Mouse (Mus musculus) neural tube, embryonic 12.5 days (tissue): ENCODE data around the gene Gabrr1. TPM values are rescaled to one million over a fixed set of nuclear protein-coding genes. Genes with fewer than 3 reads are reported as not detected.
"Not testable (repeated sequence)": the region's sequence is repeated elsewhere in the genome, so short reads cannot be mapped to it uniquely, and the experiment has no call there.

Source experiments
- ATAC-seq: fragments of 200-750 bp; cut with Nextera tagmentation; 2 replicates; pipeline ENCODE4 v1.8.0; 2017; ENCODE audit warnings: low read depth, mild to moderate bottlenecking, moderate TSS enrichment, moderate library complexity; ENCODE audit not compliant: low FRiP score
- H3K27ac ChIP-seq: fragments of 300-500 bp; sonication (generic); 2 replicates; pipeline ENCODE4 v1.5.1; 2016
- H3K27me3 ChIP-seq: fragments of 300-500 bp; sonication (generic); replicated peaks from 2 replicates; pipeline ENCODE4 v1.6.1; 2016; ENCODE audit warnings: mild to moderate bottlenecking
- H3K36me3 ChIP-seq: fragments of 300-500 bp; sonication (generic); 2 replicates; pipeline ENCODE4 v1.6.1; 2016; ENCODE audit warnings: mild to moderate bottlenecking
- H3K4me1 ChIP-seq: fragments of 300-500 bp; sonication (generic); 2 replicates; pipeline ENCODE4 v1.6.1; 2016
- H3K4me2 ChIP-seq: fragments of 300-500 bp; sonication (generic); replicated peaks from 2 replicates; pipeline ENCODE4 v1.6.1; 2016; ENCODE audit warnings: mild to moderate bottlenecking
- H3K4me3 ChIP-seq: fragments of 300-500 bp; sonication (generic); 2 replicates; pipeline ENCODE4 v1.5.1; 2016
- H3K9ac ChIP-seq: fragments of 300-500 bp; sonication (generic); 2 replicates; pipeline ENCODE4 v1.6.1; 2016; ENCODE audit warnings: mild to moderate bottlenecking
- H3K9me3 ChIP-seq: fragments of 300-500 bp; sonication (generic); 2 replicates; pipeline ENCODE4 v1.6.1; 2016; ENCODE audit warnings: mild to moderate bottlenecking
- WGBS: fragments of 180-500 bp; shearing (Covaris S2); methylation state at CpG from one replicate; pipeline ENCODE4 v1.1.7; 2016; 5-methylcytosine and 5-hydroxymethylcytosine counted together
- polyA plus RNA-seq: library from polyadenylated mRNA; unstranded; fragments of >200 nt; fragmentation: Nextera tagmentation; extraction: Ambion mirVana; gene quantifications from 2 replicates; pipeline ENCODE4 v1.2.1, GENCODE M21; 2016

Gene Gabrr1
- polyA plus RNA-seq: not detected in 2 replicates

GRCm38 (mm10) chr4:33132221-33132620 is at the start of gene Gabrr1:
Gabrr1 (plus strand) TSS chr4:33132521.
- ATAC-seq: no peak
- H3K9ac ChIP-seq: no peak within 1 kb of the TSS
- no peak within 1 kb of the TSS for H3K4me2 ChIP-seq
- H3K36me3 ChIP-seq: no peaks in the 10 kb centered on the region
- no peaks in the 10 kb centered on the region for H3K4me1 ChIP-seq
- H3K27ac ChIP-seq: no peak within 1 kb of the TSS
- no peaks in the 10 kb centered on the region for H3K9me3 ChIP-seq
- 87% methylated on average over 11 of the region's 11 CpGs for WGBS
- H3K4me3 ChIP-seq: no peak within 1 kb of the TSS
- H3K27me3 ChIP-seq: no peaks in the 10 kb centered on the region

DNA sequence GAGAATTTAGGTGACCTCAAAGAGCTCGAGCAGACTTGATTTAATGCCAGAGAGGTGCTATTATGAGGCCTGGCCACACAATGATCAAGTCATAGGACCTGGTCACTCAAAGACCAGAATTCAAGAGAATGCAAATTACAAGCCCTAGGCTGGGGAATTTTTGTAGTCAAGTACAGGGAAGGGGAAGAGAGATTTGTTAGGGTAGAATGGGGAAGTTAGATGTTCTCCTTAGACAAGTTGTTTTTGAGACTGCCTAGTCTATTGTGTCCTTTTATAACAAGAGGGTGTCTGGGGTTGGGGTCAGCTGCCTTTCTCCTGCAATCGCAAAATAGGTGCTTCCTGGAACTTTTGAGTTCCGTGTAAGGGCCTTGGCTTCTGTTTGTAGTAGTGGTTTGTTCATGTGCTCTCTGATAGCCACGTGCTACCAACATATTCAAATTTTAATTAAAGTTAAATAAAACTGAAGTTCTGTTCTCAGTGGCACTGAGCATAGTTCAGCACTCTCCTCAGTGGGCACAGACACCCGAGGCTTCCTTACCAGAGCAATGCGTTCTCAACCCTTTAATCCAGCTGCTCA is 33.1 kb upstream of the Gabrr1 start:
- Histone ChIP-seq H3K4me2 (no peak overlapping the region), H3K9me3 (no peaks in the 10 kb centered on the region), H3K36me3 (no peaks in the 10 kb centered on the region), H3K4me1 (no peaks in the 10 kb centered on the region), H3K27ac (no peak overlapping the region), H3K27me3 (no peaks in the 10 kb centered on the region), H3K9ac (no peak overlapping the region), H3K4me3 (no peak overlapping the region)
- WGBS: 88% methylated on average over 6 of the region's 6 CpGs
- ATAC-seq: no peak

DNA sequence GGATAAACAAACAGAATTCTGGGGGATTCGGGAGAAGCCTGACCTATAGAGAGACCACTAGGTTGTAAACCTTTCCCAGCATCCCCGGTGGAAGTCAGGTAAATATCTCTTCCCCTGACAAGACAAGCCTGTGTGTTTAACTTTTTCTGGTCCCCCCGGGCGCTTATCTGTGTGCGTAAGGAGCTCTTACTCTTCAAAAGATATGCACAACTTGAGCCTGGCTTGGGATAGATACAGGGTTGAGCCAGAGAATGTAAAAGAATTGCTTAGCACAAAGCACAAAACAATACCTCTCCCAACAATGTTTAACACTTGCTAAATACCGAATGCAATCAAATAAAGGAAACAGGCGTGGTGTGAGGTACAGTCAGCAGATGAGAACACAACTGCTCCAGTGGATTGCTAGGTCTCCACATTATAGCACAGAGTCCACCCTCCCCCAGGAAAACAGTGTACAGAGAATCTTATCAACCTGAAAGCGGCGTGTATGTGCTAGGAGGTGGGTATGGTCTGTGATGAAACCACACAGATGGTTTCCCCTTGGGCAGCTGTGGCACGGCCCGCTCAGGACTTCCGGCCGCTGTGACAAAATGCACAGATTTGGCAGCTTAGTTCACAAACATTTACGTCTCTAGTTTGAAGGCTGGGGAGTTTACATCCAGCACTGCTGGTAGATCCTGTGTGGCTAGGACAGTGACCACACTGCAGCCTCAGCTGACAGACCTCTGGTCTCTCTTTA is 22.4 kb upstream of the Gabrr1 start:
- no peak overlapping the region for H3K4me3 ChIP-seq
- no peak overlapping the region for H3K9ac ChIP-seq
- no peaks in the 10 kb centered on the region for H3K4me1 ChIP-seq
- 0 out of 2 replicates have a peak, but pooled peaks cover under 1% of the 10 kb centered on the region for H3K9me3 ChIP-seq
- H3K4me2 ChIP-seq: no peak overlapping the region
- H3K27ac ChIP-seq: no peak overlapping the region
- no peaks in the 10 kb centered on the region for H3K27me3 ChIP-seq
- WGBS: 94% methylated on average over 14 of the region's 14 CpGs
- no peaks in the 10 kb centered on the region for H3K36me3 ChIP-seq
- no peak for ATAC-seq

DNA sequence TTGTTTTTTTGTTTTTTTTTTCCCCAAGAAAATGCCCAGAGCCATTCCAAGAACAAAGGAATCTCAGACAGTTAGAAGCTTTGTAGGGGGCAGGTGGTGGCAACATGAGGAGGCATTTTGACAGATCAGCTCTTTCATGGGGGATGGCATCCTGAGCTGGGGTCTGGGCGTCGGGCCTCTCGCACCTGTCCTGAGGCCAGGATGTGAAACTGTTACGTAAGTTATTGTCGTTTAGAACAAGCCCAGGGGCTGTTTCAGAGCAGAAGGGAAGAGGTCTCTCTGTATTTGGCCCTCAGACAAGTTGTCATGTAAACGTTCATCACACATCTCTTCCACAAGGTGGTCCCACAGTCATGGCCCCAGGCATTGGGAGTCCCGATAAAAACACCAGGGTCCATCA is 21.5 kb upstream of the Gabrr1 start:
- Histone ChIP-seq H3K4me2 (no peak overlapping the region), H3K4me1 (no peaks in the 10 kb centered on the region), H3K36me3 (no peaks in the 10 kb centered on the region), H3K27me3 (no peaks in the 10 kb centered on the region), H3K4me3 (no peak overlapping the region), H3K9me3 (0 out of 2 replicates have a peak, but pooled peaks cover 8% of the 10 kb centered on the region), H3K27ac (no peak overlapping the region), H3K9ac (no peak overlapping the region)
- no peak for ATAC-seq
- 90% methylated on average over 7 of the region's 7 CpGs for WGBS

DNA sequence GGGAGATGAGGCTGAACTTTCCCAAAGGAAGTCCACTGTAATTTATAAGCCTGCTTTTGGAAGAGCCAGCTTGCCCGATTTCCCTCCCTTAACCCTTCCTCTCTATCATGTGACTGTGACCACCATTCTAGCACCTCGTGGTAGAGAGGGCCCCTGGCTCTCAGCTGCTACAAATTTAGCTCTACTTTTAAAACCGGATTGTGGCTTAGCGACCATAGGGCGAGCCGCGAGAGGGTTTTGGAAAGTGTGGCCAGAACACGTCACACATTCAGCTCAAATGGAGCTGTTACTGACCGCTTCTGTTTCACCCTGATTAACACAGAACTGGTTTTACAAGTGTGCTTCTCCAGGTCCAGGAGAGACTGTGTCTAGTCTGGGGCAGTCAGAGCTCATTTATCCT is 21.0 kb upstream of the Gabrr1 start:
- no peak overlapping the region for H3K27ac ChIP-seq
- 0 out of 2 replicates have a peak, but pooled peaks cover 8% of the 10 kb centered on the region for H3K9me3 ChIP-seq
- no peak overlapping the region for H3K4me2 ChIP-seq
- H3K4me3 ChIP-seq: no peak overlapping the region
- no peak for ATAC-seq
- 89% methylated on average over 9 of the region's 9 CpGs for WGBS
- H3K27me3 ChIP-seq: no peaks in the 10 kb centered on the region
- no peak overlapping the region for H3K9ac ChIP-seq
- no peaks in the 10 kb centered on the region for H3K4me1 ChIP-seq
- H3K36me3 ChIP-seq: no peaks in the 10 kb centered on the region

- not testable (repeated sequence) for H3K9me3 ChIP-seq, H3K4me2 ChIP-seq, ATAC-seq, H3K27me3 ChIP-seq, H3K27ac ChIP-seq, H3K4me3 ChIP-seq, H3K36me3 ChIP-seq, H3K9ac ChIP-seq, H3K4me1 ChIP-seq
- WGBS: 96% methylated on average over 13 of the region's 14 CpGs
Measured at GRCm38 (mm10) chr4:33112866-33113265, 19.5 kb upstream of the Gabrr1 start.

DNA sequence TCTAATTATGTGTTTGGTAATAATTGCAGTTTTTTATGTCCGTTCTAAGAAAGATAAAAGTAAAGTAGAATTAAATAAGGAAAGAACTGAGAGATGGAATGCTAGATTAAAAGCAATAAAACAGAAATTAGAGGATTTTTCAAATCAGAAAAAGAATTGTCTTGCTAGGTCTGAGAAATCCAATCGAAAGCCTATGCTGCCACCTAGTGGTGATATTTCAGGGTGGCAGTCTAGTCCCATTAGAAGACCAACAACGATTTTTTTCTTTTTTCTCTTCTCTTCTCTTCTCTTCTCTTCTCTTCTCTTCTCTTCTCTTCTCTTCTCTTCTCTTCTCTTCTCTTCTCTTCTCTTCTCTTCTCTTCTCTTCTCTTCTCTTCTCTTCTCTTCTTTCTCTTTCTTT is 13.2 kb upstream of the Gabrr1 start:
- H3K27me3 ChIP-seq, H3K4me1 ChIP-seq, H3K27ac ChIP-seq, ATAC-seq, H3K36me3 ChIP-seq, H3K4me3 ChIP-seq, H3K9me3 ChIP-seq, H3K9ac ChIP-seq, H3K4me2 ChIP-seq: not testable (repeated sequence)
- 6% methylated on average over 3 of the region's 3 CpGs for WGBS

DNA sequence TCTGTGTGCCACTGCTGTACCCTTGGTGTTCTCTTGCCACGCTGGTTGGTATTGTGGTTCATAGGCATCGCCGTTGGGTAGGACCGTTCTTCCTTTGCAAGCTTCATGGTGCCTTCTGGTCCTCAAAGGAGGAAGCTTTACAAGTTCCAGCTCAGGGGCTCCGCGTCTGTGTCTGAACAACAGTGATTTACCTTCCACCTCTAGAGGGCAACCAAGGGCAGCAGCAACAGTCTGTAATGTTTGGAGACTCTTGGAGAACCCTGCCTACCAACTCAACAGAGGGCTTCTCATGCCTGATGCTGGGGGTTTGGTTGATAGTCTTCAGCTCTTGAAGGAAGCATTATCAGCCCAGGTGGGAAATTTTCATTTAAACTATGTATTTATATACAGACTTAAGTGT is 7.8 kb upstream of the Gabrr1 start:
- Histone ChIP-seq H3K27me3 (no peaks in the 10 kb centered on the region), H3K9me3 (no peaks in the 10 kb centered on the region), H3K4me1 (no peaks in the 10 kb centered on the region), H3K9ac (no peak overlapping the region), H3K27ac (no peak overlapping the region), H3K4me3 (no peak overlapping the region), H3K36me3 (no peaks in the 10 kb centered on the region), H3K4me2 (no peak overlapping the region)
- no peak for ATAC-seq
- 82% methylated on average over 6 of the region's 6 CpGs for WGBS

GRCm38 (mm10) chr4:33125409-33126084 is 6.8 kb upstream of the Gabrr1 start:
- Histone ChIP-seq H3K4me2 (no peak overlapping the region), H3K27ac (no peak overlapping the region), H3K9me3 (no peaks in the 10 kb centered on the region), H3K4me1 (no peaks in the 10 kb centered on the region), H3K9ac (no peak overlapping the region), H3K36me3 (no peaks in the 10 kb centered on the region), H3K27me3 (no peaks in the 10 kb centered on the region), H3K4me3 (no peak overlapping the region)
- no peak for ATAC-seq
- WGBS: 75% methylated on average over 10 of the region's 10 CpGs

DNA sequence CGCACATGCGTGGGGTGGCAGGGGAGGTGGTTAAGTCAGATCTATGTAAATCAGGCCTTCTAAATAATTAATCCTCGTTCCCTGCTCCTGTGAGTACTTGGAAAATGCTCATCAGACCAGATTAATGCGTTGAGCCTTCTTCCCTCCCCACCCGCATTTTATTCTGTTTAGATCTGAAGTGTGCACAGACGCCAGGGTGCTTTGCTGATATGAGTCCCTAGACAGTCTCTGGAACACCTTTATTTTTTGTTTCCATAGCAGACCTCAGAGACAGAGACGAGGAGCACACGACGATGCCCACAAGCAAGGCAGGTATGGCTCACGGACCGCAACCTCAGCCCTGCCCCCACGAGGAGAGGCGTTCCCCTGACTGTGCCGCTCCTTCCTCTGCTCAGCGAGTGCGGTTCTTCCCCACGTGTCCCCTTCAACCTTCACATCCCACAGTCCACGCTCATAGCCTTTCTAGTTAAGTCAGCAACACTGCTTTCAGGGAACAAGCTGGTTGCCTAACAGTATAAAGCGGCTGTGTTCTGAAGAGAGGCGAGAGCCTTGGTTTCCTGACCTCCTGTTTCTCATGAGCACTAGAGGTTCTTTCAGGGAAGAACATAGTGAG is 14.5 kb downstream of the Gabrr1 start:
- Histone ChIP-seq H3K4me2 (no peak overlapping the region), H3K27me3 (0 out of 2 replicates have a peak, but pooled peaks cover 3% of the 10 kb centered on the region), H3K27ac (no peak overlapping the region), H3K36me3 (no peaks in the 10 kb centered on the region), H3K9ac (no peak overlapping the region), H3K9me3 (no peaks in the 10 kb centered on the region), H3K4me3 (no peak overlapping the region), H3K4me1 (no peaks in the 10 kb centered on the region)
- 49% methylated on average over 20 of the region's 20 CpGs for WGBS
- ATAC-seq: no peak

- H3K27me3 ChIP-seq: 0 out of 2 replicates have a peak, but pooled peaks cover 3% of the 10 kb centered on the region
Measured at GRCm38 (mm10) chr4:33147825-33148224, 15.5 kb downstream of the Gabrr1 start.

GRCm38 (mm10) chr4:33149150-33149549 is 16.8 kb downstream of the Gabrr1 start:
- H3K9ac ChIP-seq: no peak overlapping the region
- no peaks in the 10 kb centered on the region for H3K9me3 ChIP-seq
- H3K4me1 ChIP-seq: no peaks in the 10 kb centered on the region
- H3K27me3 ChIP-seq: 0 out of 2 replicates have a peak, but pooled peaks cover 3% of the 10 kb centered on the region
- H3K36me3 ChIP-seq: no peaks in the 10 kb centered on the region
- WGBS: 66% methylated on average over 7 of the region's 7 CpGs
- no peak for ATAC-seq
- no peak overlapping the region for H3K4me2 ChIP-seq
- H3K4me3 ChIP-seq: no peak overlapping the region
- no peak overlapping the region for H3K27ac ChIP-seq

More at GRCm38 (mm10) chr4:33147825-33148224, 15.5 kb downstream of the Gabrr1 start:
- H3K36me3 ChIP-seq: no peaks in the 10 kb centered on the region
- no peak overlapping the region for H3K4me3 ChIP-seq
- H3K9ac ChIP-seq: no peak overlapping the region
- H3K4me1 ChIP-seq: no peaks in the 10 kb centered on the region
- no peaks in the 10 kb centered on the region for H3K9me3 ChIP-seq
- H3K27ac ChIP-seq: no peak overlapping the region
- no peak for ATAC-seq
- no peak overlapping the region for H3K4me2 ChIP-seq
- 0% methylated on average over 1 of the region's 2 CpGs for whole genome bisulfite sequencing
